Mouse (Mus musculus): Measurements from ENCODE around the gene D8Ertd738e.

DNA sequence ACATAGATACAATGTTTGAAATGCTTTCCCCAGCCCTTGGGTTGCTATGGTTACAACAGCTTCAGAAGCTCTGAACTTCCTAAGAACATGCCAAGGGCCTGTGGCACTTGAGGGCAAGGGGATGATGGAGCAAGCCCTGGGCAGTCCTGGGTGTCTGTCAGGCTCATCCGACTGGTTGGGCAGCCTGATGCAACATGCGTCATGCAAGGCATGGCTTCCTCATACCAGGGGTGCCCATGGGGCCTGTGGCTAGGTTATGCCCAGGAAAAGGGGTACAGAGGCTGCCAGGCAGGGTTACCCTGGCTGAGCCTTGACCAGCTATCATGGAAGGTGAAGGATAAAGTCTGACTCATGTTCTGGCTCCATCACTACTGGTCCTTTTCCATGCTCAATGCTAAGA lies 16.5 kb downstream of the D8Ertd738e start:
- no peak for TF ChIP-seq CTCF (IDR thresholded peaks at IDR 0.05)
- TF ChIP-seq EP300 (IDR thresholded peaks at IDR 0.05) = no peak
